Mouse (Mus musculus) cortical plate, adult 2 months (tissue): ENCODE results near the gene Clstn2.

Experiments used
- CTCF ChIP-seq: fragments of 200-500 bp; IDR thresholded peaks from 2 replicates; pipeline ENCODE4 v1.5.1; 2011; ENCODE audit warnings: mild to moderate bottlenecking, control low read depth, low read length; ENCODE audit not compliant: insufficient read depth; ENCODE audit errors: extremely low read depth
- POLR2A ChIP-seq: fragments of 200-500 bp; IDR thresholded peaks from 2 replicates; pipeline ENCODE4 v1.6.1; 2011; ENCODE audit warnings: mild to moderate bottlenecking, low read length, control low read depth; ENCODE audit not compliant: insufficient read depth; ENCODE audit errors: extremely low read depth

GRCm38 (mm10) chr9:97957508-97957907 is 75.5 kb downstream of the Clstn2 start:
- TF ChIP-seq CTCF = no peak
- no peak for TF ChIP-seq POLR2A
